Mouse (Mus musculus): Measurements from ENCODE around the gene Haao. TPM values are rescaled to one million over a fixed set of nuclear protein-coding genes. Genes with fewer than 3 reads are reported as not detected.

The Haao gene
- polyA plus RNA-seq, 1 experiment = not detected

DNA sequence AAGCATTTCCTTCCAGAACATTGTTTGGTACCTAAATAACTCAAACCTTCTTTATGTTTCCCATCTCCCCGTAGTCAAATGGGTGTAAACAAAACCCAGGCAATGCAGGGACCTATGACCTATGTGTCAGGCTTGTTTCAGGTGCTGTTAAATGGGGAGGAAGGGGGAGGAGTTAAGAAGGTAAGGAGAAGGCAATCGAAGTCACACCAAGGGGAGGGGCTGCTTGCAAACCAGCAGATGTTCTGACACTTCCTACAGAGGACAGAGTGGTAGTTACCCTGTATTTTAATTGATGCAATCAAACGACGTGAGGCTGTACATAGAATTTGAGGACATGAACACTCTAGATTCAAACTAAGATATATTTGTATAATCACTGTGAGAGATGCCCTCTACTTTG lies 719 bp upstream of the Haao start:
- Histone ChIP-seq H3K27ac (ENCODE audit: insufficient read depth, low read depth, low read length) (no peak overlapping the region), H3K4me1 (ENCODE audit: control insufficient read depth, insufficient read depth, low read length) (peaks cover 12% of the 10 kb centered on the region), H3K4me3 (ENCODE audit: insufficient read depth, low read depth, low read length) (no peak overlapping the region)
- TF ChIP-seq POLR2A (IDR thresholded peaks at IDR 0.05; ENCODE audit: insufficient read depth, low read depth, low read length) (no peak), CTCF (IDR thresholded peaks at IDR 0.05; ENCODE audit: insufficient read depth, low read depth, low read length) (no peak)
- 64% methylated on average over 4 of the region's 4 CpGs for WGBS

DNA sequence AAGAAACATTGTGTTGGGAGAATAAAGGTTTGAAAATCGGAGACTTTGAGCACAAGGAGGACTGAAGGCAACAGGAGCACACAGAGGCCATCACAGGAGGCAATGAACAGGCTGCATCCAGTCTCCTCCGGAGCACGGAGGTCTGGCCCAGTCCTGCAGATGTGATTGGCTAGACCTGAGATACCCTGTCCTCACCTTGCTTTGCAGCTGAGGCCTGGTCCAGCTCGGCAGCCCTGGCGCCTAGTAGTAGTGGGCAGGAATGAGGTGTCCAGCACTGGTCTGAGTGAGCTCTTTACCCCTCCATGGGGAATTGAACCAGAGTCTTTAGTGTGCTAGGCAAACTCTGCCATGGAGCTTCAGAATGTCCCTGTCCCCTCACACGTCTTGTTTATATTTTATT lies 663 bp downstream of the Haao start:
- no peak overlapping the region for H3K27ac ChIP-seq (ENCODE audit: insufficient read depth, low read depth, low read length)
- WGBS = 93% methylated on average over 6 of the region's 6 CpGs
- H3K4me1 ChIP-seq (ENCODE audit: control insufficient read depth, insufficient read depth, low read length) = peaks cover 12% of the 10 kb centered on the region
- no peak for TF ChIP-seq POLR2A (IDR thresholded peaks at IDR 0.05; ENCODE audit: insufficient read depth, low read depth, low read length)
- no peak for TF ChIP-seq CTCF (IDR thresholded peaks at IDR 0.05; ENCODE audit: insufficient read depth, low read depth, low read length)
- H3K4me3 ChIP-seq (ENCODE audit: insufficient read depth, low read depth, low read length) = no peak overlapping the region

DNA sequence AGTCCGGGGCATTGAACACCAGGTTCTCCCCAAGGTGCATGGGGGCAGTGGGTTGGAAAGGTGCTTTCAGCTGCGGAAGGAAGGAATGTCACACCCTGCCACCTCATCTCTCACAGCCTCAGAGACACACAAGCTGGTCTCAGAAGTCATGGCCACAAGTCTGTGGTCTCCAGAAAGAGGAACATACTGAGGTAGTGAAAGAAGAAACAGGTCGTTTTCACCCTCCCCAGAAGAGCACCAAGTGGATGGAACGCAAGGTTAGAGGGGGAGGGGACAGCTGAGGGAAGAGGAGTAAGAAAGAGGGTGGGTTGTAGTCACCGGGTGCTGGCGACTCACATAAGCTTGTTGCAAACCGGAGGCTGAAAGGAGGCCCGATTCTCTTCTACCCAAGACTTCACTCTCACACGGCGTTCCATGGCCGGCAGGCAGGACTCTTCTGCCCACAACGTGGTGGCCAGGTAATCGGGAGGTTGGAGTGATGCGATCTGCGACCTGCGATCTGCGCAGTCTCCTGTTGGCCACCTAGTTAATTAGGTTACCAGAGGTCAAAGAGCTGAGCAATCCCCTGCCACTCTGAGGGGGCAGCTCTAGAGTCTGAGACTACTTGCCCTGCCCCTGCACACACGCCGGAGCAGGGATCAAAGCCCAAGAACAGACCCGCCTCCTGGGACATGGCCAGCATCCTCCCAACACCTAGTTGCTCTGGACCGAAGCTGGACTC lies 1.3 kb downstream of the Haao start:
- TF ChIP-seq POLR2A (IDR thresholded peaks at IDR 0.05; ENCODE audit: insufficient read depth, low read depth, low read length) (no peak), CTCF (IDR thresholded peaks at IDR 0.05; ENCODE audit: insufficient read depth, low read depth, low read length) (no peak)
- 92% methylated on average over 21 of the region's 21 CpGs for WGBS
- H3K27ac ChIP-seq (ENCODE audit: insufficient read depth, low read depth, low read length) = no peak overlapping the region
- peaks cover 12% of the 10 kb centered on the region for H3K4me1 ChIP-seq (ENCODE audit: control insufficient read depth, insufficient read depth, low read length)
- no peak overlapping the region for H3K4me3 ChIP-seq (ENCODE audit: insufficient read depth, low read depth, low read length)

DNA sequence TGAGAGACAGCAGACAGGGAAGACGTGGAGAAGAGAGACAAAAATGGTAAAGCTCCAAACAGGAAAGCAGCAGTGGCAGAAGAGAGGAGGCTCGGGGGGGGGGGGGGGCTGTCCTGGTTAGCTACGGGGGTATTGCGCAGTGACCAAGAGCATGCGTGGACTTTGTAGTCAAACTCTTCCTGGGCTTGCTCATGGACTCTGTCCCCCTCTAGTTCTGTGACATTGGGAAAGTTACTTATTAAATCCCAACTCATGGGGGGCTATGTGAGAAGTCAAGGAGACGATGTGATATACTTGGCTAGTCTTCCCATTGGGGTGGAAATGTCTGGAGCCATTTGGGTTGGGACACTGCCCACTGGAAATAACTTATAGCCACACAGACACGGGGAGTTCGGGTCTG lies 2.2 kb downstream of the Haao start:
- Histone ChIP-seq H3K27ac (ENCODE audit: insufficient read depth, low read depth, low read length) (no peak overlapping the region), H3K4me3 (ENCODE audit: insufficient read depth, low read depth, low read length) (no peak overlapping the region), H3K4me1 (ENCODE audit: control insufficient read depth, insufficient read depth, low read length) (peaks cover 12% of the 10 kb centered on the region)
- WGBS = 85% methylated on average over 8 of the region's 8 CpGs
- no peak for TF ChIP-seq POLR2A (IDR thresholded peaks at IDR 0.05; ENCODE audit: insufficient read depth, low read depth, low read length)
- no peak for TF ChIP-seq CTCF (IDR thresholded peaks at IDR 0.05; ENCODE audit: insufficient read depth, low read depth, low read length)

DNA sequence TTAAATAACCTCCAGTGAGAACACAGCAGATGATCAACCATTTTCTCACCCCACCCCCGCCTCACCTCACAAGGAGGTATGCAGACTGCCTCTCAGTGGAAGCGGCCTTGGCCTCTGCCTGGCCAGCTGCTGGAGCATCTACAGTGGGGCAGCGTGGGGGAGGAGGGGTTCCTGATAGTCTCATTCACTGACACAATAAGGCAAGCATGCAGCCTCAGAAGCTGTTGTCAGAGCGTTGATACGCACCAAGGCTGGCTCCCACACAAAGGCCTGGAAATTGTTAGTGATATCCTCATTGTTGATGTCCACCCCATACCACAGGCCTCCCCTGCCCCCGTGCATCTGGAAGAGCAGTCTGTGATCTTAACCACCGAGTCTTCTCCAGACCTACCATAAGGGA lies 4.0 kb downstream of the Haao start:
- no peak for TF ChIP-seq POLR2A (IDR thresholded peaks at IDR 0.05; ENCODE audit: insufficient read depth, low read depth, low read length)
- TF ChIP-seq CTCF (IDR thresholded peaks at IDR 0.05; ENCODE audit: insufficient read depth, low read depth, low read length) = no peak
- H3K4me3 ChIP-seq (ENCODE audit: insufficient read depth, low read depth, low read length) = no peak overlapping the region
- no peak overlapping the region for H3K27ac ChIP-seq (ENCODE audit: insufficient read depth, low read depth, low read length)
- 0 out of 2 replicates have a peak, but pooled peaks cover 3% of the 10 kb centered on the region for H3K4me1 ChIP-seq (ENCODE audit: control insufficient read depth, insufficient read depth, low read length)
- 81% methylated on average over 7 of the region's 7 CpGs for WGBS

DNA sequence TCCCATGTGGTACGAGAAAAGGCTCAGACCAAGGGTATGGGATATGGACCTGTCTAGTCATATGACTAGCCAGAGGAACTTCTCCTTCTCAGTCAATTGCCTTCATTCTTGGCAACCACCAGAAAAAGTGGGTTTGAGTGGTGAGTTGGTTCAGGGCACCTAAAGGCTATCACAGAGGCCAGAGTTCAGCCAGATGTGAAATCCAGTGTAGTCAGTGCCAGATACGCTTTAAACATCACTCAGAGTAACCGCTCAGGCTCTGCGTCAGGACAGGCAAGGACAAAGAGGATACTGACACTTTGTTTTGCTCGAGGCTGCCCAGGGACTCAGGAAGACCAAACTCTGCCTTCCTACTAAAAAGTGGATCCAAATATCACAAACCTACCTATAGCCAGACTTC lies 6.8 kb downstream of the Haao start:
- WGBS = 91% methylated on average over 5 of the region's 5 CpGs
- no peak overlapping the region for H3K4me3 ChIP-seq (ENCODE audit: insufficient read depth, low read depth, low read length)
- TF ChIP-seq CTCF (IDR thresholded peaks at IDR 0.05; ENCODE audit: insufficient read depth, low read depth, low read length) (no peak), POLR2A (IDR thresholded peaks at IDR 0.05; ENCODE audit: insufficient read depth, low read depth, low read length) (no peak)
- H3K4me1 ChIP-seq (ENCODE audit: control insufficient read depth, insufficient read depth, low read length) = no peaks in the 10 kb centered on the region
- no peak overlapping the region for H3K27ac ChIP-seq (ENCODE audit: insufficient read depth, low read depth, low read length)

DNA sequence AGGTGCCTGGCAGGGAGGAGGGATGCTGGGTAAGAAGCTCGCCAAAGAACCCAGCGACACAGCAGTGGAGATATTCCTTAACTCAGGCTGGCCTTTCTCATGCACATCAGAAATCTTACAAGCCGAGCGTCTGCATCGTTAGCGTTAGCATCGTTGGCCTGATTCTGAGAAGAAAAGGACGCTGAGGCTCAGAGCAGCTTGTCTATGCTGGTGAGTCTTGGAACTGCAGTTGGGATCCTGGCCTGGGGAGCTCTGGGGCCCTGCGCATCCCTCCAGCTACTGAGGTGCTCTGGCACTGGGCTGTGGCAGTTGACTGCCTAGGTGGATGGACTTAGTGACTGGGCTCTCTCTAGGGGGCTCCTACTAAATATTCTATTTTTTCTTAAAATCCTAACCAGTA lies 8.6 kb downstream of the Haao start:
- Histone ChIP-seq H3K4me1 (ENCODE audit: control insufficient read depth, insufficient read depth, low read length) (peaks cover 3% of the 10 kb centered on the region; the same call in 1 of the 2 replicates), H3K27ac (ENCODE audit: insufficient read depth, low read depth, low read length) (no peak overlapping the region), H3K4me3 (ENCODE audit: insufficient read depth, low read depth, low read length) (no peak overlapping the region)
- TF ChIP-seq CTCF (IDR thresholded peaks at IDR 0.05; ENCODE audit: insufficient read depth, low read depth, low read length) (no peak), POLR2A (IDR thresholded peaks at IDR 0.05; ENCODE audit: insufficient read depth, low read depth, low read length) (no peak)
- 45% methylated on average over 9 of the region's 9 CpGs for WGBS

DNA sequence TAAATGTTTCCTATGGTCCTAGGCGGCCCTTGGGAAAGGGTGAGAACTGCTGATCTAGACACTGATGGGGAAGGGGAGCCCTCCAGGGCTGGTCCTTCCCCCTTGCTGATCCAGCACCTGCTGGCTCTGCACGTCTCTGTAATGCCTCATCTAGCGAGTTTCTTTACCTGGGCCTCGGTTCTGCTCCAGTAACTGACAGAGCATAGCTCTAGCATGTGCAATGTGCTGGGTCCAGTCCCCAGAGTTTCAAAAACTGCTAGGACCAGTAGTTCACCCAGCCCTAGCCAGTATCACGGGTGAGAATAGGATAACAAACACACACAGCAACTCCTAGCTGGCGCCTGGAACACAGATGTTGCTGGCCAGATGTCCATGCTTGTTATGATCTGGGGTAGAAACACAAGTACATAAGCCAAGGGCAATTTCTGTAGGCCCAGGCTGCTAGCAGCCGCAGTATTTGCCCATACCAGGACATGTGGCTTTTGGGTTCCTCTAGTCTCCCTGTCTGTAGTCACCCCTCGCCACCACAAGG lies 10.0 kb downstream of the Haao start:
- WGBS = 92% methylated on average over 8 of the region's 8 CpGs
- TF ChIP-seq CTCF (IDR thresholded peaks at IDR 0.05; ENCODE audit: insufficient read depth, low read depth, low read length) (no peak), POLR2A (IDR thresholded peaks at IDR 0.05; ENCODE audit: insufficient read depth, low read depth, low read length) (no peak)
- Histone ChIP-seq H3K4me3 (ENCODE audit: insufficient read depth, low read depth, low read length) (no peak overlapping the region), H3K4me1 (ENCODE audit: control insufficient read depth, insufficient read depth, low read length) (peaks cover 3% of the 10 kb centered on the region; the same call in 1 of the 2 replicates), H3K27ac (ENCODE audit: insufficient read depth, low read depth, low read length) (no peak overlapping the region)

DNA sequence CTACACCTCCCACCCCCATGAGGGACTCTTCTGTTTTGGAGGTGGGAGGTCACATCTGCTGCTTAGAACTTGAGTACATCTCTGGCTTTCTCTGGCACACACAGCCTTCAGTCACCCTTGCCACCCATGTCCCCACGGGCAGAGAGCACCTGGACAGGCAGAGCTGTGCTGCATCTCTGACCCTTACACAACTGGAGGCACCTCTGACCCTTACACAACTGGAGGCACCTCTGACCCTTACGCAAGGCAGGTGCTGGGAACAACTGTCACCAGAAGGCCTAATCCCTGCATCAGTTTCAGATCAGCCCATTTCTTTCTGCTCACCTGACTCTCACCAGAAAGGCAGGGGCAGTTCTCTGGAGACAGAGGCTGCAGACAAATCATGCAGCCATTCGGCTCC lies 11.7 kb downstream of the Haao start:
- H3K27ac ChIP-seq (ENCODE audit: insufficient read depth, low read depth, low read length) = no peak overlapping the region
- peaks cover 8% of the 10 kb centered on the region; the same call in 1 of the 2 replicates for H3K4me1 ChIP-seq (ENCODE audit: control insufficient read depth, insufficient read depth, low read length)
- no peak for TF ChIP-seq CTCF (IDR thresholded peaks at IDR 0.05; ENCODE audit: insufficient read depth, low read depth, low read length)
- 92% methylated on average over 3 of the region's 3 CpGs for WGBS
- no peak overlapping the region for H3K4me3 ChIP-seq (ENCODE audit: insufficient read depth, low read depth, low read length)

All from olfactory bulb, adult 2 months (tissue).